28 mouse cellular contexts compared by ENCODE assay signal in the genomic region with DNA sequence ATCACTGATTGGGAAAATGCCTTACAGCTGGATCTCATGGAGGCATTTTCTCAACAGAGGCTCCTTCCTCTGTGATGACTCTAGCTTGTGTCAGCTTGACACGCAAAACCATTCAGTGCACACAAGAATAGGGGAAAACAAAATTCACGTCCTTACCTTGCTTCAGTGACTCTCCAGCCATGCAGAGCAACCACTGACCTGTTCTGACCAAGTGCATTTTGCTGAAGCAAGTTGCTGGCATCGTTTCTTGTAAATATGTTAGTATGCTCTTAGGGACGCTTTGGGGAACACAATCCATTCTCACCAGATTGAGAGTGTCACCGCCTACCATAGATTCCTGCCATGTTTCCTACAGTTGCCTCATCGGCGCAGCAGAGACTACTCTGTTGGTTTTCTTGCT. TPM values are rescaled to one million over a fixed set of nuclear protein-coding genes. Genes with fewer than 3 reads are reported as not detected.
DNase-seq lines count a peak whose midpoint lies in the region; ATAC-seq lines count a peak whose summit lies in the region.
"Had no signal": no experiment of that assay in that cellular context is flagged by ENCODE, and none has a peak within 500 bp of the region (broad histone marks: within the 10 kb centered on the region; RNA-seq: fewer than 3 reads in every experiment).

No protein-coding gene starts in this region.

- H3K4me3 ChIP-seq in hindbrain, embryonic 10.5 days = no peak overlapping the region
- H3K4me3 ChIP-seq in hindbrain, embryonic 14.5 days (replicated peaks; ENCODE audit: low read length) = no peak overlapping the region
- H3K4me3 ChIP-seq in kidney, embryonic 14.5 days (ENCODE audit: low read length) = no peak overlapping the region
- no peak overlapping the region for H3K4me3 ChIP-seq in neural tube, embryonic 13.5 days
- no peak overlapping the region for H3K4me3 ChIP-seq in neural tube, embryonic 15.5 days (replicated peaks)
- H3K4me3 ChIP-seq in limb, embryonic 10.5 days = no peak overlapping the region
- H3K4me3 ChIP-seq: layer of hippocampus, adult 2 months; midbrain, embryonic 15.5 days; myocyte; stomach, embryonic 15.5 days had no signal

- DNase-seq in hindbrain, embryonic 10.5 days (ENCODE audit: low spot score) = no peak
- DNase-seq in hindbrain, embryonic 14.5 days (ENCODE audit: low spot score) = no peak
- no peak for DNase-seq in kidney, postnatal 10 days
- DNase-seq in limb, embryonic 10.5 days (ENCODE audit: low spot score) = no peak
- no peak for DNase-seq in urinary bladder, postnatal 14 days (ENCODE audit: low spot score)
- DNase-seq: adrenal gland, adult 8-10 months; cerebellum, adult 11-12 months; cerebellum, postnatal 10 days; gastrocnemius, postnatal 14 days; heart, adult 11 months; heart, postnatal 14 days; liver, postnatal 0 days; lung, postnatal 10 days; thymus, adult 2 months; thymus, postnatal 4 days had no signal

- H3K9ac ChIP-seq in hindbrain, embryonic 14.5 days = no peak overlapping the region
- H3K9ac ChIP-seq in kidney, embryonic 14.5 days (ENCODE audit: low read depth, low read length) = no peak overlapping the region
- H3K9ac ChIP-seq in neural tube, embryonic 13.5 days = no peak overlapping the region
- no peak overlapping the region for H3K9ac ChIP-seq in neural tube, embryonic 15.5 days (replicated peaks)
- H3K9ac ChIP-seq: liver, postnatal 0 days; midbrain, embryonic 15.5 days; stomach, embryonic 15.5 days had no signal

- H3K4me1 ChIP-seq in hindbrain, embryonic 10.5 days (replicated peaks) = 0 out of 2 replicates have a peak, but pooled peaks cover 11% of the 10 kb centered on the region
- no peaks in the 10 kb centered on the region; the same call in 1 of the 2 replicates for H3K4me1 ChIP-seq in hindbrain, embryonic 14.5 days (replicated peaks; ENCODE audit: control insufficient read depth, insufficient read depth, low read length)
- H3K4me1 ChIP-seq in kidney, embryonic 14.5 days (ENCODE audit: control insufficient read depth, insufficient read depth, low read length) = 0 out of 2 replicates have a peak, but pooled peaks cover 4% of the 10 kb centered on the region
- H3K4me1 ChIP-seq in neural tube, embryonic 13.5 days (replicated peaks) = peaks cover 55% of the 10 kb centered on the region
- peaks cover 11% of the 10 kb centered on the region; the same call in 1 of the 2 replicates for H3K4me1 ChIP-seq in neural tube, embryonic 15.5 days
- H3K4me1 ChIP-seq in limb, embryonic 10.5 days = peaks cover 3% of the 10 kb centered on the region; the same call in 1 of the 2 replicates
- H3K4me1 ChIP-seq: stomach, embryonic 15.5 days had no signal

- WGBS in hindbrain, embryonic 10.5 days = 92% methylated on average over 7 of the region's 7 CpGs
- 88% methylated on average over 7 of the region's 7 CpGs for WGBS in hindbrain, embryonic 14.5 days
- 76% methylated on average over 7 of the region's 7 CpGs for WGBS in kidney, embryonic 14.5 days
- WGBS in neural tube, embryonic 13.5 days = 91% methylated on average over 7 of the region's 7 CpGs
- 87% methylated on average over 7 of the region's 7 CpGs for WGBS in neural tube, embryonic 15.5 days
- 96% methylated on average over 7 of the region's 7 CpGs for WGBS in limb, embryonic 10.5 days

- no peaks in the 10 kb centered on the region for H3K27me3 ChIP-seq in hindbrain, embryonic 10.5 days (ENCODE audit: insufficient read depth, poor library complexity, severe bottlenecking)
- no peaks in the 10 kb centered on the region for H3K27me3 ChIP-seq in hindbrain, embryonic 14.5 days (ENCODE audit: control insufficient read depth, insufficient read depth, low read length)
- no peaks in the 10 kb centered on the region for H3K27me3 ChIP-seq in kidney, embryonic 14.5 days (ENCODE audit: control insufficient read depth, insufficient read depth, low read length)
- H3K27me3 ChIP-seq in neural tube, embryonic 13.5 days = no peaks in the 10 kb centered on the region
- H3K27me3 ChIP-seq in neural tube, embryonic 15.5 days (replicated peaks) = no peaks in the 10 kb centered on the region
- no peaks in the 10 kb centered on the region for H3K27me3 ChIP-seq in limb, embryonic 10.5 days (ENCODE audit: low read depth, poor library complexity, severe bottlenecking)
- H3K27me3 ChIP-seq: midbrain, embryonic 15.5 days; stomach, embryonic 15.5 days had no signal

- ATAC-seq in hindbrain, embryonic 14.5 days (ENCODE audit: low FRiP score) = no peak
- ATAC-seq in kidney, embryonic 14.5 days (ENCODE audit: low FRiP score, low TSS enrichment) = no peak
- no peak for ATAC-seq in neural tube, embryonic 13.5 days (ENCODE audit: low read depth)
- ATAC-seq in neural tube, embryonic 15.5 days (ENCODE audit: low FRiP score) = no peak
- ATAC-seq: CD4-positive, CD25-positive, alpha-beta regulatory T cell, adult 4 months; forebrain, embryonic 14.5 days; intestine, postnatal 0 days; liver, postnatal 0 days; midbrain, embryonic 15.5 days had no signal

- no peaks in the 10 kb centered on the region for H3K9me3 ChIP-seq in hindbrain, embryonic 10.5 days
- H3K9me3 ChIP-seq in hindbrain, embryonic 14.5 days (ENCODE audit: control insufficient read depth, low read length) = no peaks in the 10 kb centered on the region
- no peaks in the 10 kb centered on the region for H3K9me3 ChIP-seq in kidney, embryonic 14.5 days (ENCODE audit: control insufficient read depth, low read length)
- no peaks in the 10 kb centered on the region for H3K9me3 ChIP-seq in neural tube, embryonic 13.5 days
- no peaks in the 10 kb centered on the region for H3K9me3 ChIP-seq in neural tube, embryonic 15.5 days (replicated peaks)
- H3K9me3 ChIP-seq in limb, embryonic 10.5 days (replicated peaks) = no peaks in the 10 kb centered on the region
- H3K9me3 ChIP-seq: midbrain, embryonic 15.5 days; stomach, embryonic 15.5 days had no signal

- H3K4me2 ChIP-seq in hindbrain, embryonic 14.5 days (replicated peaks) = no peak overlapping the region
- H3K4me2 ChIP-seq in kidney, embryonic 14.5 days (replicated peaks; ENCODE audit: low read depth, low read length) = no peak overlapping the region
- H3K4me2 ChIP-seq in neural tube, embryonic 13.5 days = no peak overlapping the region
- H3K4me2 ChIP-seq in neural tube, embryonic 15.5 days = no peak overlapping the region
- H3K4me2 ChIP-seq: heart, embryonic 11.5 days; liver, embryonic 11.5 days; midbrain, embryonic 15.5 days; stomach, embryonic 15.5 days had no signal

- H3K27ac ChIP-seq in hindbrain, embryonic 10.5 days = peak overlapping the region; percentile 41; the same call in 1 of the 2 replicates
- no peak overlapping the region for H3K27ac ChIP-seq in hindbrain, embryonic 14.5 days
- H3K27ac ChIP-seq in kidney, embryonic 14.5 days (ENCODE audit: low read depth, low read length) = peak overlapping the region; percentile 6; the same call in 1 of the 2 replicates
- H3K27ac ChIP-seq in neural tube, embryonic 13.5 days (replicated peaks) = peak overlapping the region; percentile 54; the same call in 1 of the 2 replicates
- no peak overlapping the region for H3K27ac ChIP-seq in neural tube, embryonic 15.5 days (replicated peaks)
- peak overlapping the region; percentile 57; the same call in 1 of the 2 replicates for H3K27ac ChIP-seq in limb, embryonic 10.5 days
- H3K27ac ChIP-seq: layer of hippocampus, adult 2 months; midbrain, embryonic 15.5 days; stomach, embryonic 15.5 days had no signal

- peaks cover 97% of the 10 kb centered on the region for H3K36me3 ChIP-seq in hindbrain, embryonic 10.5 days
- H3K36me3 ChIP-seq in hindbrain, embryonic 14.5 days (replicated peaks; ENCODE audit: control insufficient read depth, insufficient read depth) = peaks cover 27% of the 10 kb centered on the region
- H3K36me3 ChIP-seq in kidney, embryonic 14.5 days (ENCODE audit: control insufficient read depth, insufficient read depth, low read length) = peaks cover 68% of the 10 kb centered on the region
- peaks cover 24% of the 10 kb centered on the region for H3K36me3 ChIP-seq in neural tube, embryonic 13.5 days
- 0 out of 2 replicates have a peak, but pooled peaks cover 6% of the 10 kb centered on the region for H3K36me3 ChIP-seq in neural tube, embryonic 15.5 days
- peaks cover 96% of the 10 kb centered on the region for H3K36me3 ChIP-seq in limb, embryonic 10.5 days
- H3K36me3 ChIP-seq: G1E; midbrain, embryonic 15.5 days had no signal

RNA-seq across cellular contexts. Expression of gene Retreg1, which starts 54.4 kb away (rescaled TPM):
- 2.2 and 2.7 TPM in 2 replicates for polyA plus RNA-seq in hindbrain, embryonic 10.5 days (2016; fragmentation: Nextera tagmentation; extraction: Ambion mirVana)
- polyA plus RNA-seq in hindbrain, embryonic 14.5 days (2014; fragmentation: Nextera tagmentation; extraction: Ambion mirVana) = 15.3 and 19.7 TPM in 2 replicates
- 10.2 and 14.6 TPM in 2 replicates for polyA plus RNA-seq in kidney, embryonic 14.5 days (2014; fragmentation: Nextera tagmentation; extraction: Ambion mirVana)
- 9.0 and 11.3 TPM in 2 replicates for polyA plus RNA-seq in neural tube, embryonic 13.5 days (2015; fragmentation: Nextera tagmentation; extraction: Ambion mirVana)
- 15.8 and 16.2 TPM in 2 replicates for polyA plus RNA-seq in neural tube, embryonic 15.5 days (2015; fragmentation: Nextera tagmentation; extraction: Ambion mirVana)
- 1.2 and 1.9 TPM in 2 replicates for polyA plus RNA-seq in limb, embryonic 10.5 days (2016; fragmentation: Nextera tagmentation; extraction: Ambion mirVana)
- polyA plus RNA-seq: G1E had no signal

Comparison
In these comparisons a context has a peak if more than half of its experiments do, and no peak if none do; other contexts are left out.
1. H3K27ac ChIP-seq: peak in hindbrain, embryonic 10.5 days (single experiment), kidney, embryonic 14.5 days (single experiment), neural tube, embryonic 13.5 days (single experiment) and limb, embryonic 10.5 days (single experiment); none in hindbrain, embryonic 14.5 days (single experiment) and neural tube, embryonic 15.5 days (single experiment).